Mouse (Mus musculus): ENCODE results near the gene Hnf4a. TPM values are rescaled to one million over a fixed set of nuclear protein-coding genes. Genes with fewer than 3 reads are reported as not detected.
"Not testable (repeated sequence)": the region's sequence is repeated elsewhere in the genome, so short reads cannot be mapped to it uniquely, and the experiment has no call there.

The Hnf4a gene
- total and polyA plus RNA-seq, 3 experiments, result 0.05 to 0.38 (median 0.17) TPM

DNA sequence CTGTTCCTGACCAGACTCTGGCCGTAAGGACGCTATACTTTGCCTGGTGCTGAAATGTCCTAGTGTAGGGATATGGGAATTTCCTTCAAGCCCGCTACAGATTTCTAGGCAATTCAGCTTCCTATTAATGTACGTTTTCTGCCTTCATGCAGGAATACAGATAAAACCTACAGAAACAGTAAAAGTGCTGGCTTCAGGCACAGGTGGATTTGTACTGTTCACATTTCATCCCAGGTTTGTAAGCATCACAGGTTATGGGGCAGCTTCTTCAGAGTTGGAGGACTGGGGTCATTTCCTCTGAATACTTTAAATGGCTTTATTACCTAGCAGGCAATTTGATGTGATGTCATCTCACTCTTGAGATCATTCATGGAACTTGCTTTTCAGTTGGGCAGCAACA is 111.3 kb downstream of the Hnf4a start:
- no peaks in the 10 kb centered on the region for H3K9me3 ChIP-seq (replicated peaks)
- TF ChIP-seq GATA1 (IDR thresholded peaks at IDR 0.05; ENCODE audit: borderline replicate concordance, low read length) (no peak), GATA2 (IDR thresholded peaks at IDR 0.05; ENCODE audit: borderline replicate concordance, low read depth, low read length) (no peak), TAL1 (conservative IDR thresholded peaks at IDR 0.05; ENCODE audit: low read depth, low read length) (no peak), POLR2AphosphoS5 (IDR thresholded peaks at IDR 0.05; ENCODE audit: insufficient replicate concordance, low read depth, low read length) (no peak), CTCF (IDR thresholded peaks at IDR 0.05; ENCODE audit: low read depth, low read length) (no peak)
- H3K36me3 ChIP-seq (replicated peaks), result peaks cover 89% of the 10 kb centered on the region
- no peaks in the 10 kb centered on the region for H3K27me3 ChIP-seq (ENCODE audit: insufficient read depth, low read length)
- ATAC-seq (ENCODE audit: extremely low read depth, insufficient number of reproducible peaks, low FRiP score, poor library complexity, severe bottlenecking) (no peak), DNase-seq (ENCODE audit: low spot score) (no peak)
- no peak overlapping the region for H3K4me3 ChIP-seq (ENCODE audit: low read depth, low read length)
- H3K4me1 ChIP-seq (ENCODE audit: insufficient read depth, low read depth, low read length), result no peaks in the 10 kb centered on the region

DNA sequence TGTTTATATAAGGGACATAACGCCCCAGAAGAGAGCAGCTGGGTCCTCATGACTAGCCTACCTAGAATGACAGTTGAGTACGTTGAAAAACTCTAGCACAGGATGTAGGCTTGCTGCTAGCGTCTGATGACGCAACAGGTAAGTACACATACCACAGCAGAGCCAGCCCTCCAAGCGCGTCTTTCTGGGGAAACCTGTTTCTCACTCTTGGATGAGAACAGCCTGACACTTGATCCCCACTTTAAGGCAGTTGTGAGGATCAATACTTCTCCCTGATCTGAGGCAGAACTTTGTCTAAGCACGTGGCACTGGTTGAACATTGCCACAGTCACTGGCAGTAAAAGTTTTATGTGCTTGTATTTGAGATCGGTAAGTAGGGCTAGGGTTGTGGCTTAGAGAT is 113.8 kb downstream of the Hnf4a start:
- ATAC-seq (ENCODE audit: extremely low read depth, insufficient number of reproducible peaks, low FRiP score, poor library complexity, severe bottlenecking) (no peak), DNase-seq (ENCODE audit: low spot score) (no peak)
- Histone ChIP-seq H3K36me3 (replicated peaks) (peaks cover 77% of the 10 kb centered on the region), H3K27me3 (ENCODE audit: insufficient read depth, low read length) (no peaks in the 10 kb centered on the region), H3K4me3 (ENCODE audit: low read depth, low read length) (no peak overlapping the region), H3K9me3 (replicated peaks) (no peaks in the 10 kb centered on the region), H3K4me1 (ENCODE audit: insufficient read depth, low read depth, low read length) (no peaks in the 10 kb centered on the region)
- TF ChIP-seq GATA1 (IDR thresholded peaks at IDR 0.05; ENCODE audit: borderline replicate concordance, low read length) (no peak), GATA2 (IDR thresholded peaks at IDR 0.05; ENCODE audit: borderline replicate concordance, low read depth, low read length) (no peak), TAL1 (conservative IDR thresholded peaks at IDR 0.05; ENCODE audit: low read depth, low read length) (no peak), POLR2AphosphoS5 (IDR thresholded peaks at IDR 0.05; ENCODE audit: insufficient replicate concordance, low read depth, low read length) (no peak), CTCF (IDR thresholded peaks at IDR 0.05; ENCODE audit: low read depth, low read length) (no peak)

DNA sequence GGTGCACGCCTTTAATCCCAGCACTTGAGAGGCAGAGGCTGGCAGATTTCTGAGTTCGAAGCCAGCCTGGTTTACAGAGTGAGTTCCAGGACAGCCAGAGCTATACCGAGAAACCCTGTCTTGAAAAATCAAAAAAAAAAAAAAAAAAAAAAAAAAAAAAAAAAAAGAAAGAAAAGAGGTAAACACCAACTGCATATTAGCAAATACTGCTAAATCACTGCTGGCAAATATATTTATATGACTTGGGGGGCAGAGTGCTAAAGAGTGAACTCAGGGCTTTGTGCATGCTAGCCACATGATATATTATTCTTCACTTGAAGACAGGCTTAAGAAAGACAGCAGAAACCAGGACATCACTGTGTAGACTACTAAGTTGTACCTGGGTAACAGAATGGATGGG is 114.8 kb downstream of the Hnf4a start:
- not testable (repeated sequence) for H3K4me1 ChIP-seq (ENCODE audit: insufficient read depth, low read depth, low read length); DNase-seq (ENCODE audit: low spot score); H3K9me3 ChIP-seq (replicated peaks); H3K27me3 ChIP-seq (ENCODE audit: insufficient read depth, low read length); H3K4me3 ChIP-seq (ENCODE audit: low read depth, low read length); ATAC-seq (ENCODE audit: extremely low read depth, insufficient number of reproducible peaks, low FRiP score, poor library complexity, severe bottlenecking)
- peaks cover 75% of the 10 kb centered on the region for H3K36me3 ChIP-seq (replicated peaks)

Other genes with a start within 250 kb of the Hnf4a start
- gene Jph2, start 108.8 kb upstream of the Hnf4a start, total RNA-seq (2014; fragmentation: Nextera tagmentation), result not detected in 2 replicates
- gene Jph2, start 108.8 kb upstream of the Hnf4a start, total RNA-seq (2017), result 0.05 TPM in 1 of 2 replicates, not detected in the other
- not detected in 2 replicates for gene Jph2, start 108.8 kb upstream of the Hnf4a start, polyA plus RNA-seq (2012)
- 42.0 and 42.5 TPM in 2 replicates for gene Oser1, start 82.1 kb upstream of the Hnf4a start, total RNA-seq (2014; fragmentation: Nextera tagmentation)
- 84.2 and 89.8 TPM in 2 replicates for gene Oser1, start 82.1 kb upstream of the Hnf4a start, total RNA-seq (2017)
- gene Oser1, start 82.1 kb upstream of the Hnf4a start, polyA plus RNA-seq (2012), result 14.0 TPM in 2 replicates
- not detected in 2 replicates for gene Gdap1l1, start 68.3 kb upstream of the Hnf4a start, total RNA-seq (2014; fragmentation: Nextera tagmentation)
- 0.16 TPM in 1 of 2 replicates, not detected in the other for gene Gdap1l1, start 68.3 kb upstream of the Hnf4a start, total RNA-seq (2017)
- not detected in 2 replicates for gene Gdap1l1, start 68.3 kb upstream of the Hnf4a start, polyA plus RNA-seq (2012)
- gene Fitm2, start 34.2 kb upstream of the Hnf4a start, total RNA-seq (2014; fragmentation: Nextera tagmentation), result 4.6 and 4.8 TPM in 2 replicates
- 5.9 and 6.8 TPM in 2 replicates for gene Fitm2, start 34.2 kb upstream of the Hnf4a start, total RNA-seq (2017)
- 3.8 and 4.0 TPM in 2 replicates for gene Fitm2, start 34.2 kb upstream of the Hnf4a start, polyA plus RNA-seq (2012)
- gene R3hdml, start 14.5 kb upstream of the Hnf4a start, total RNA-seq (2014; fragmentation: Nextera tagmentation), result not detected in 2 replicates
- not detected in 2 replicates for gene R3hdml, start 14.5 kb upstream of the Hnf4a start, total RNA-seq (2017)
- not detected in 2 replicates for gene R3hdml, start 14.5 kb upstream of the Hnf4a start, polyA plus RNA-seq (2012)
- 20.5 and 23.0 TPM in 2 replicates for gene Ttpal, start 95.5 kb downstream of the Hnf4a start, total RNA-seq (2014; fragmentation: Nextera tagmentation)
- gene Ttpal, start 95.5 kb downstream of the Hnf4a start, total RNA-seq (2017), result 18.4 and 22.3 TPM in 2 replicates
- gene Ttpal, start 95.5 kb downstream of the Hnf4a start, polyA plus RNA-seq (2012), result 13.8 and 18.2 TPM in 2 replicates
- 71.8 and 156 TPM in 2 replicates for gene Serinc3, start 138.3 kb downstream of the Hnf4a start, total RNA-seq (2014; fragmentation: Nextera tagmentation)
- gene Serinc3, start 138.3 kb downstream of the Hnf4a start, total RNA-seq (2017), result 51.6 and 55.0 TPM in 2 replicates
- 5.8 and 7.2 TPM in 2 replicates for gene Serinc3, start 138.3 kb downstream of the Hnf4a start, polyA plus RNA-seq (2012)
- 17.7 and 47.9 TPM in 2 replicates for gene Pkig, start 151.6 kb downstream of the Hnf4a start, total RNA-seq (2014; fragmentation: Nextera tagmentation)
- 28.1 and 28.8 TPM in 2 replicates for gene Pkig, start 151.6 kb downstream of the Hnf4a start, total RNA-seq (2017)
- 166 and 211 TPM in 2 replicates for gene Pkig, start 151.6 kb downstream of the Hnf4a start, polyA plus RNA-seq (2012)
- gene Ada, start 243.4 kb downstream of the Hnf4a start, total RNA-seq (2014; fragmentation: Nextera tagmentation), result 0.87 TPM in 1 of 2 replicates, not detected in the other
- 0.17 and 0.22 TPM in 2 replicates for gene Ada, start 243.4 kb downstream of the Hnf4a start, total RNA-seq (2017)
- 0.37 and 0.39 TPM in 2 replicates for gene Ada, start 243.4 kb downstream of the Hnf4a start, polyA plus RNA-seq (2012)